Mouse (Mus musculus) left cerebral cortex, adult 2 months (tissue): ENCODE results near the gene Zfp512b. TPM values are rescaled to one million over a fixed set of nuclear protein-coding genes. Genes with fewer than 3 reads are reported as not detected.

ENCODE experiments used
- DNase-seq, 2 experiments: peaks; one replicate each; pipeline ENCODE4 v3.0.0; 2021 to 2022; ENCODE audit warnings: low spot score in 2 of 2, mixed read lengths in 1 of 2; ENCODE audit errors: extremely low spot score in 1 of 2
- H3K27ac ChIP-seq: fragments of 200-600 bp; 2 replicates; pipeline ENCODE4 v1.8.1; 2022
- H3K4me3 ChIP-seq: fragments of 200-600 bp; 2 replicates; pipeline ENCODE4 v1.8.1; 2022
- CTCF ChIP-seq: fragments of 200-600 bp; IDR thresholded peaks from 2 replicates; pipeline ENCODE4 v1.8.1; 2022; ENCODE audit warnings: antibody characterized with exemption, mild to moderate bottlenecking, moderate library complexity
- intact Hi-C: fragments of 180-260 bp; cut with DNase I; formaldehyde crosslinking; loops from one replicate; pipeline ENCODE4 v1.15.1; 2025
- total RNA-seq, 2 experiments: library from RNA; stranded (reverse); gene quantifications; 2 replicates each; pipeline ENCODE4 v1.2.3; 2021

Gene Zfp512b
- total RNA-seq, 2 experiments from 2014 or later = 83.1 to 93.8 TPM

GRCm38 (mm10) chr2:181570921-181571595, 21.5 kb downstream of the Zfp512b start:
- DNase-seq = no peak

DNA sequence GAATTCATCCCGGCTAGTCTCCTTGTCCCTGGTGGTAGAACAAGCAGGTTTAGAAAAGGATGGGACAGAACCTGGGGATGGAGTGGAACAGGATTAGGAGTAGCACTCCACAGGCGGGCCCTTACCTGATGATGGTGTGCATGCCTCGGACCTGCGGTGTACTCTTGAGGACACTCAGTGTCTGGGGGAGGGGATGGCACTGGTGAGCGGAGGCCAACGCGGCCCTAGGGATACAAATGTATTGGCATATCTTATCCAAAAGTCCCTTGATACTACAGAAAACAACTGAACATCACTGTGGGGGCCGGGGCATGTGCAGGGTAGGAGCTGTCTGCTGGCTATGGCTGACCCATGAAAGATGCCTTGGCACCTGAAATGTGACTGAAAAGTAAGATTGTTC, 22.2 kb downstream of the Zfp512b start:
- TF ChIP-seq CTCF = no peak
- no peak overlapping the region for H3K4me3 ChIP-seq
- DNase-seq = no peak
- intact Hi-C loops = no loop called here
- H3K27ac ChIP-seq = no peak overlapping the region

More at GRCm38 (mm10) chr2:181570921-181571595, 21.5 kb downstream of the Zfp512b start:
- intact Hi-C loops = no loop called here
- no peak overlapping the region for H3K27ac ChIP-seq
- H3K4me3 ChIP-seq = no peak overlapping the region
- no peak for TF ChIP-seq CTCF

- no peak for TF ChIP-seq CTCF
- no peak for DNase-seq
- intact Hi-C loops = no loop called here
- Histone ChIP-seq H3K27ac (no peak overlapping the region), H3K4me3 (no peak overlapping the region)
These were observed 22.7 kb downstream of the Zfp512b start for GRCm38 (mm10) chr2:181569856-181570255.

GRCm38 (mm10) chr2:181568272-181569008, 24.2 kb downstream of the Zfp512b start:
- peak; percentile 56 for TF ChIP-seq CTCF
- intact Hi-C loops = no loop called here
- Histone ChIP-seq H3K27ac (no peak overlapping the region), H3K4me3 (no peak overlapping the region)
- DNase-seq = no peak

DNA sequence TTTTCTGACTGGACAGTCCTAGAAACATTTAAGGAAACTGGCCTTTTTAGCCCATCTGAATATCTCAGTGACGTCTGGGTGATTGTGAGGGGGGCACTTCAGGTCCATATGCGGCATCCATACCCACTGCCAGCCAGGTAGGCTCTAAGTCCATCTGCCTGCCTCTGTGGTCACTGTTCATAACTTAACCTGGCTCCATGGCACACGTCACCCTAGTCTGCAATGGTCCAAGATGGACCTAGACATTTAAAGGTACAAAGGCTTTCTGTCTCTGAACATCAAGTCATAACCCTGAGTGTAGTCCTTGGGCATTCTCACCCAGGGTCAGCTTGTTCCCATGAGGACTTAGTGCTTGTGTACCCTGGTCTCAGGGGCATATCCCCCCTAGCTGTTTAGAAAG, 25.3 kb downstream of the Zfp512b start:
- Histone ChIP-seq H3K27ac (no peak overlapping the region), H3K4me3 (no peak overlapping the region)
- intact Hi-C loops = no loop called here
- DNase-seq = no peak
- TF ChIP-seq CTCF = no peak

- Histone ChIP-seq H3K4me3 (no peak overlapping the region), H3K27ac (no peak overlapping the region)
- intact Hi-C loops = no loop called here
- TF ChIP-seq CTCF = no peak
- DNase-seq = no peak
These were observed 38.8 kb downstream of the Zfp512b start for GRCm38 (mm10) chr2:181553772-181554171.

DNA sequence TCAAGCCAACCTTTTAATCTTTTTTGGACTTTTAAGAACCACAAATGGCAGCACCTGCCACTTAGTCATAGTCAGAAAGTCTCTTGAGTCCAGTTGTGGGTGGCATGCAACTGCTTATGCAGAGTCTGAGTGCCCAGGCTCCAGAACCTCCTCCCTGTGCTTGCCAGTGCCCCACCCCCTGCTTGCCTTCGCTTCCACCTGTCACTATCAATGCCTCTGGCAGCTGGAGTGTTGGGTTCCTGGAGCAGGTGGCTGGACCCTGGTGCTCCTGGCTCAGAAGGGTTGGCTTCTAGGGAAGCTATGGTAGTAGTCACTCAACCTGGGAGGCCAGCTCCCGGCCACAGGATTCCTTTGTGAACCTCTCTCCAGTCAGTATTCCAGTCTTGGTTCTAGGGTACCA, 42.4 kb downstream of the Zfp512b start:
- TF ChIP-seq CTCF = no peak
- H3K27ac ChIP-seq = no peak overlapping the region
- H3K4me3 ChIP-seq = no peak overlapping the region
- no peak for DNase-seq
- intact Hi-C loops = no loop called here

- H3K27ac ChIP-seq = no peak overlapping the region
- H3K4me3 ChIP-seq = no peak overlapping the region
- DNase-seq = no peak
- no peak for TF ChIP-seq CTCF
- intact Hi-C loops = no loop called here
These were observed 43.9 kb downstream of the Zfp512b start for GRCm38 (mm10) chr2:181548682-181549081.

DNA sequence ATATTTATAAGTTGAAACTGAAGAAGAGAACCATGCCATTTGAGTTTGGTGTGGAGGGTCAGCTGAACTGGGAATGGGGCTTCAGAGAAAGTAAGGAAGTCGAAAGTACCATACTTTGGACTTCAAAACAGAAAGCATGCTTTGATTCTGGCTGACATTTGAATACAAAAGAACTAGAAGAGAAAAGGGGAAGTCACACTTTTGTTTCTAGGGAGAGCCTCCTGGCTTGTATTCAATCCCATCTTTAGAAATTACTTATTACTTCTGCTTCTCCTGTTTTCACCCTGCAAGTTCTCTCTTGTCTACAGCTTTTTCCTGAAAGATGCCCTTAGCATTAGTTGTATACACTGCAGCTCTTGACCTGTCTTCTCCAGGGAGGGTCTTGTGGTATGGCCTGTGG, 44.4 kb downstream of the Zfp512b start:
- Histone ChIP-seq H3K27ac (no peak overlapping the region), H3K4me3 (no peak overlapping the region)
- intact Hi-C loops = no loop called here
- no peak for DNase-seq
- TF ChIP-seq CTCF = no peak

DNA sequence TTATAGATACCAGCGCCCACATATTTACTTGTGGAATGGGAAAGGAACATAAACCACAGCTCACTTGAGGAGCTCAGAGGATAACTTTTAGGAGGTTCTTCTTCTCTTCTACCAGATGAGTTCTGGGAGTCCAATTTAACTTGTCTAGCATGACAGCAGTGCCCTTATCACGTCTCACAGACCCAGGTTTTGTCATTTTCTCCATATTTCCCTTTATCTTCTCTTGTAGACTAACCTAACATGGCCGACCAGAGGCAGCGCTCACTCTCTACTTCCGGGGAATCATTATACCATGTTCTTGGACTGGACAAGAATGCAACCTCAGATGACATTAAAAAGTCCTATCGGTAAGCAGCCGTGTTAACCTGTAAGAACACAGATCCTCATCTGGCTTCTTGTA, 46.5 kb downstream of the Zfp512b start:
- no peak overlapping the region for H3K27ac ChIP-seq
- intact Hi-C loops = no loop called here
- H3K4me3 ChIP-seq = no peak overlapping the region

DNA sequence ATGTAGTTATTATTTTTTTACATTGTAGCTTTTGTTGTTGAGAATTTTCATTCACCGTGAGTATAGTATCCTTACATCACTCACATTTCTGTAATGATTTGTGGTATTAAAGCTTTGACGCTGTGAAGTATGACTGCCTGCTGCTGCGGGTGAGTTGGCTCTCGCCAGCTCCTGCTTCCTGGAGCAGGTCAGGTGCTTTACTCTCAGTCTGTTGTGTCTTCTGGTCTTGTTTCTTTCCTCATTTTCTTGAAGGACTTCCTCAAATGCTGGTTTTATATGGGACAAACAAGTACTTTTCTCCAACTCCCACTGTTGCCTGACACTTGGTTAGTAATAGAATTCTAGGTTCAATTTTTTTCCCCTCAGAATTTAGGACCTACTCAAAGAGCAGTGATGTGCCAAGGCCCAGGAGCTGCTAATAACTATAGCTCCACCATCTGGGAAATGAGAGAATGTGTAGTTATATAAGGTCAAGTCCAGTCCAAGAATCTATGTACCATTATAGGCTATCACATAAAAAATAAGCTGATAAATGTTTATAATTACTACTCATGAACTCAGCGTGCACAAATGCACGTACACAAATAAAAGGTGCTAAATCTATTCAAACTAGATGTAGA, 50.7 kb downstream of the Zfp512b start:
- TF ChIP-seq CTCF = no peak
- Histone ChIP-seq H3K4me3 (no peak overlapping the region), H3K27ac (0 out of 2 replicates have a peak overlapping the region, but pooled peaks have one; percentile 13)
- intact Hi-C loops = no loop called here
- no peak for DNase-seq

More for the DNA sequence above, 46.5 kb downstream of the Zfp512b start:
- no peak for TF ChIP-seq CTCF
- DNase-seq = no peak

- peak; percentile 53 to 63 for DNase-seq
- intact Hi-C loops = no loop called here
- H3K4me3 ChIP-seq = no peak overlapping the region
- peak overlapping the region; percentile 73 for H3K27ac ChIP-seq
- no peak for TF ChIP-seq CTCF
These were observed 55.1 kb downstream of the Zfp512b start for GRCm38 (mm10) chr2:181537444-181538047.
